Mouse (Mus musculus): ENCODE measurements around the gene Zbp1.

DNA sequence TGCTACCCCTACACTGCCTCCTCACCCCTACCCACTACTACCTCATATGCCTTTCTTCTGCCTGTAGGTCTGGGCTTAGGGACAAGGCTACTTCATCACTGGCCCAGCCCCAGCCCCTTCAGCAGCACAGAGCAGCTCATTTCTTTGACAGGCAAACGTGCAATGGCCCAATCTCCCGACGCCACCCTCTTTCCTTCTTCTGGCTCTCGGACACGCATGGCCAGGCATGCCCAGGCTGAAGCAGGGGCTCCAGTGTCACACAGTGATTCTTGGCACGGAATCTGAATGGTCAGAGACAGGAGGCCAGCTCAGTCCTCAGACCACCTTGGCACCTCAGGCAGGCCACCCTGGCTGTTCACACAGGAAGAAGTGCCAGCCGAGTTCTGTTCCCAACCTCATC is 32.4 kb upstream of the Zbp1 start:
- TF ChIP-seq POLR2A (IDR thresholded peaks at IDR 0.05; ENCODE audit: borderline replicate concordance, extremely low read depth, low read depth, low read length) (no peak), CTCF (IDR thresholded peaks at IDR 0.05; ENCODE audit: insufficient read depth, low read length) (no peak)

Measured in lung, adult 2 months (tissue).